In the genomic region with DNA sequence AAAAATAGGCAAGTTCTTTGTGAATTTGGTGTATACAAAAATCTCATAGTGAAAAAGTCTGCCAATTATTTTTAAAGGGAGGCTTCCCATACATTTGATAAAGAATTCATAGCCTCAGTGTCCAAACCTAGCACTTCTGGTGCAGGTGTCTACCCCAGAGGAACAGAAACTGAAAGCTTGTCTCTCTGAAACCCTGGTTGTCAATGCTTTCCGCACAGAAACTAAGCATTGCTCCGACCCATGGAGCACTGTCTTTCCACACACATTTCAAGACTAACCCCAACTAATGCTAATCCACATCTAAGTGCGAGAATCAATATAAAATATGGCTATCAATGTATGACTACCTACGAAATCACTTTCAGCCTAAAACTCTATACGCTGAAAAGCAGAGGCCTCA, we compare ENCODE assay signal across 24 mouse cellular contexts.
"Had no signal": no experiment of that assay in that cellular context is flagged by ENCODE, and none has a peak within 500 bp of the region (broad histone marks: within the 10 kb centered on the region; RNA-seq: fewer than 3 reads in every experiment).

No protein-coding gene starts in this region.

- H3K27me3 ChIP-seq: heart, embryonic 13.5 days; heart, embryonic 15.5 days; hindbrain, embryonic 12.5 days; kidney, embryonic 15.5 days; limb, embryonic 13.5 days; limb, embryonic 15.5 days had no signal

- DNase-seq: gastrocnemius, adult 2 months; gastrocnemius, postnatal 10 days; gastrocnemius, postnatal 25 days; heart, adult 2 months; heart, postnatal 4 days; kidney, adult 11 months; kidney, adult 2 months; kidney, adult 9 months; kidney, postnatal 14 days; kidney, postnatal 36 days; layer of hippocampus, adult 9-11 months; layer of hippocampus, postnatal 36 days; left cerebral cortex, postnatal 4 days had no signal

- H3K9me3 ChIP-seq: heart, embryonic 15.5 days; limb, embryonic 15.5 days had no signal

- H3K4me3 ChIP-seq: gastrocnemius, adult 2 months; heart, adult 2 months; heart, embryonic 13.5 days; heart, embryonic 15.5 days; hindbrain, embryonic 10.5 days; hindbrain, embryonic 12.5 days; kidney, embryonic 15.5 days; limb, embryonic 13.5 days; limb, embryonic 15.5 days had no signal

- ATAC-seq: hindbrain, embryonic 16.5 days had no signal

- H3K4me1 ChIP-seq: heart, embryonic 15.5 days; hindbrain, embryonic 12.5 days; kidney, embryonic 15.5 days; limb, embryonic 13.5 days; limb, embryonic 15.5 days had no signal

- H3K9ac ChIP-seq: heart, embryonic 13.5 days; heart, embryonic 15.5 days; hindbrain, embryonic 12.5 days; hindbrain, embryonic 14.5 days; kidney, embryonic 15.5 days; limb, embryonic 13.5 days; limb, embryonic 15.5 days had no signal

- H3K4me2 ChIP-seq: heart, embryonic 11.5 days; heart, embryonic 13.5 days; heart, embryonic 15.5 days; hindbrain, embryonic 12.5 days; hindbrain, embryonic 14.5 days; kidney, embryonic 15.5 days; limb, embryonic 13.5 days; limb, embryonic 15.5 days had no signal

- H3K27ac ChIP-seq: gastrocnemius, adult 2 months; heart, adult 2 months; heart, embryonic 13.5 days; heart, embryonic 15.5 days; hindbrain, embryonic 10.5 days; hindbrain, embryonic 12.5 days; hindbrain, embryonic 14.5 days; kidney, embryonic 15.5 days; kidney, postnatal 0 days; limb, embryonic 13.5 days; limb, embryonic 15.5 days had no signal
